Mouse (Mus musculus) bone marrow macrophage, adult 2 months (primary cell): Measurements from ENCODE around the gene Magi2.

Experiments
- CTCF ChIP-seq: IDR thresholded peaks from 2 replicates; pipeline ENCODE4 v1.5.1; 2012; ENCODE audit warnings: low read depth, mild to moderate bottlenecking, low read length, moderate library complexity
- POLR2A ChIP-seq: IDR thresholded peaks from 2 replicates; pipeline ENCODE4 v1.6.1; 2012; ENCODE audit warnings: mild to moderate bottlenecking, low read depth, low read length, borderline replicate concordance

GRCm38 (mm10) chr5:20010210-20010609 lies 783.4 kb downstream of the Magi2 start:
- TF ChIP-seq CTCF (no peak), POLR2A (no peak)
